Mouse (Mus musculus) lung, embryonic 14.5 days (tissue): Measurements from ENCODE around the gene Uaca. TPM values are rescaled to one million over a fixed set of nuclear protein-coding genes. Genes with fewer than 3 reads are reported as not detected.
A peak's percentile ranks its signal among the peaks of the same experiment; 100 is the strongest.

Source experiments
- ATAC-seq: fragments of 200-750 bp; cut with Nextera tagmentation; 2 replicates; pipeline ENCODE4 v1.8.0; 2017; ENCODE audit warnings: mild to moderate bottlenecking, moderate TSS enrichment, moderate library complexity; ENCODE audit not compliant: insufficient read depth
- DNase-seq: peaks from one replicate; pipeline ENCODE4 v3.0.0-alpha.2; 2015
- H3K27ac ChIP-seq: fragments of 300-500 bp; sonication (generic); 2 replicates; pipeline ENCODE4 v1.5.1; 2014; ENCODE audit warnings: low read depth, mild to moderate bottlenecking, moderate library complexity
- H3K27me3 ChIP-seq: fragments of 300-500 bp; sonication (generic); 2 replicates; pipeline ENCODE4 v1.6.1; 2014; ENCODE audit warnings: low read length, control low read depth; ENCODE audit not compliant: insufficient read depth
- H3K36me3 ChIP-seq: fragments of 300-500 bp; sonication (generic); 2 replicates; pipeline ENCODE4 v1.6.1; 2014; ENCODE audit warnings: control low read depth; ENCODE audit not compliant: insufficient read depth
- H3K4me1 ChIP-seq: fragments of 300-500 bp; sonication (generic); 2 replicates; pipeline ENCODE4 v1.6.1; 2014; ENCODE audit warnings: antibody characterized with exemption, control low read depth; ENCODE audit not compliant: insufficient read depth
- H3K4me2 ChIP-seq: fragments of 300-500 bp; sonication (generic); 2 replicates; pipeline ENCODE4 v1.6.1; 2014; ENCODE audit warnings: mild to moderate bottlenecking
- H3K4me3 ChIP-seq: fragments of 300-500 bp; sonication (generic); 2 replicates; pipeline ENCODE4 v1.5.1; 2014; ENCODE audit warnings: low read depth, low read length
- H3K9ac ChIP-seq: fragments of 300-500 bp; sonication (generic); 2 replicates; pipeline ENCODE4 v1.6.1; 2014
- H3K9me3 ChIP-seq: fragments of 300-500 bp; sonication (generic); 2 replicates; pipeline ENCODE4 v1.6.1; 2016; ENCODE audit warnings: low read depth, low read length, control low read depth
- CTCF ChIP-seq: IDR thresholded peaks from 2 replicates; pipeline ENCODE4 v1.5.1; 2016; ENCODE audit warnings: antibody characterized with exemption, low read depth
- WGBS: fragments of 180-500 bp; shearing (Covaris S2); extraction: QIAGEN DNeasy Blood & Tissue Kit; methylation state at CpG from one replicate; pipeline ENCODE4 v1.1.7; 2014; 5-methylcytosine and 5-hydroxymethylcytosine counted together
- polyA plus RNA-seq: library from polyadenylated mRNA; unstranded; fragments of >200 nt; fragmentation: Nextera tagmentation; extraction: Ambion mirVana; gene quantifications from 2 replicates; pipeline ENCODE4 v1.2.1, GENCODE M21; 2014

Gene Uaca
- 16.1 and 28.3 TPM in 2 replicates for polyA plus RNA-seq

DNA sequence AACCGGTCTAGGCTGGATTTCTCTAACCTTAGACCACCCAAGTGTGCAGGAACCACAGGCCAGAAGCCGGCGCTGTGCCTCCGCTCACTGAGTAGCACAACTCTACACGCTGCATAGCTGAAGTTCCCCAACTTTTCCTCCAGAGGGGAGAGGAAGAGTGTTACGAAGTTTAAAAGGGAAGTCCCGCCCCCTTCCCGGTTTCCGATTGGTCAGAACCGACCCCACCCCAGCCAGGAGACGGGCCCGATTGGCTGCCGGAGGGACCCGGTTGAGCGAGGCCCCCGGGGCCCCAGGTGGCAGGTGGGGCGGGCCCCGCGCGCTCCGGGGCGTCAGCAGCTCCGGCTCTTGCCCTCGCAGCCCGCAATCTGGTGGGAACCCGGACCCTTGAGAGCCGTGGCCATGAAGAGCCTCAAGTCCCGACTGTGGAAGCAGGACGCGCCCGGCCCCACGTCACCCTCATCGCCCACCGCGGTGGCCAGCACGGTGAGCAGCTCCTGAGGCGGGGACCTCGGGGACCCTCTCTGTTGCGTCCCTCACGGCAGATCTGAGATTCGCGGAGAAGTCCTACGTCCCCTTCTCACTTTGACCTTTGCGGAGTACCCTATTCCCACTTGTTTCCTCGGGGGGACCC, at the start of gene Uaca:
TSS of gene Uaca (plus strand) at position 333 of the 631 bp plus-strand sequence.
- peak; percentile 79 for TF ChIP-seq CTCF
- Histone ChIP-seq H3K4me3 (peak within 1 kb of the TSS; percentile 86), H3K27me3 (no peaks in the 10 kb centered on the region), H3K4me2 (peak within 1 kb of the TSS; percentile 91), H3K27ac (peak within 1 kb of the TSS; percentile 94), H3K9me3 (no peaks in the 10 kb centered on the region), H3K9ac (peak within 1 kb of the TSS; percentile 79), H3K36me3 (no peaks in the 10 kb centered on the region), H3K4me1 (peaks cover 8% of the 10 kb centered on the region; the same call in 1 of the 2 replicates)
- DNase-seq (peak; percentile 98), ATAC-seq (peak; percentile 96)
- WGBS, result under 1% methylated on average over 45 of the region's 45 CpGs

DNA sequence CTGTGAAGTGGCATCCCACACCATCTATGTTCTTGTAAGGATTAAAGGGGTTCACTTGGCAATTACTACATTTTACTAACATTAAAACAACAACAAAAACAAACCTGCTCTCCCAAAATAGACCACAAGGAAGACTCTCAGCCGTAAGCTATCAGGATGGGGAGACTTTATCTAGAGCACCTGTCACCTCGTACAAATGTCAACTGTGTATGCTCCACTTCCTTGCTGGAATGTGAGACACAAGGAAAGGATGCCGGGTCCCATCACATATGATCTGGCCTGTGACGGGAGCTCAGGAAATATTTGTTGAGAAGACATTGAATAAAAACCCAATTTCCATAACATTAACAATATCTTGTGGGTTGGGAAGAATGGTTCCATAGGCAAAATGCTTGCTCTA, 49.4 kb upstream of the Uaca start:
- no peak overlapping the region for H3K4me2 ChIP-seq
- ATAC-seq (no peak), DNase-seq (no peak)
- TF ChIP-seq CTCF, result no peak
- 41% methylated on average over 4 of the region's 4 CpGs for WGBS
- no peak overlapping the region for H3K9ac ChIP-seq
- no peaks in the 10 kb centered on the region for H3K9me3 ChIP-seq
- no peak overlapping the region for H3K4me3 ChIP-seq
- no peaks in the 10 kb centered on the region for H3K36me3 ChIP-seq
- H3K27ac ChIP-seq, result no peak overlapping the region
- H3K4me1 ChIP-seq, result peaks cover 17% of the 10 kb centered on the region; the same call in 1 of the 2 replicates
- H3K27me3 ChIP-seq, result no peaks in the 10 kb centered on the region

DNA sequence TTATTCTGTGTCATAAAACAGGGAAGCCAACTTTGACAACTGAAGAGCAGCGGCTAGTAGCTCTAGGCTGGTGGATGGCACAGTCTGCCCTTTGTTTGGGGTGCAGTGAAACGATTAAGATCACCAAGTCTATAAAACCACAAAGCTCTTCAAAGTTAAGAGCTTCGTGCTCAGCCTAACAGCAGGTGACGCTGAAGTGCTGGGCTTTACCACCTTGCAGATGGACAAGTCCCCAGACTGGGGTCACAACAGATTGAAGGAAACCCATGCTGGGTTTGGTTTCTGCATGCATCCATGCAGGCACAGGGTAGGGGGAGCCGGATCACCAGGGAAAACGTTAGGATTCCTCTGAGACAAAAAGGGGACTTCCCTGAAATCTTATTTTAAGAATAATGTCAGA, 47.8 kb upstream of the Uaca start:
- Histone ChIP-seq H3K9me3 (no peaks in the 10 kb centered on the region), H3K27me3 (no peaks in the 10 kb centered on the region), H3K4me3 (no peak overlapping the region), H3K27ac (no peak overlapping the region), H3K4me2 (no peak overlapping the region), H3K9ac (no peak overlapping the region), H3K36me3 (no peaks in the 10 kb centered on the region), H3K4me1 (peaks cover 13% of the 10 kb centered on the region; the same call in 1 of the 2 replicates)
- no peak for DNase-seq
- 49% methylated on average over 6 of the region's 6 CpGs for WGBS
- TF ChIP-seq CTCF, result no peak
- no peak for ATAC-seq

- Histone ChIP-seq H3K4me3 (no peak overlapping the region), H3K36me3 (no peaks in the 10 kb centered on the region), H3K9me3 (no peaks in the 10 kb centered on the region), H3K4me1 (peaks cover 9% of the 10 kb centered on the region; the same call in 1 of the 2 replicates), H3K27me3 (no peaks in the 10 kb centered on the region), H3K4me2 (no peak overlapping the region), H3K9ac (no peak overlapping the region), H3K27ac (no peak overlapping the region)
- TF ChIP-seq CTCF, result no peak
- 86% methylated on average over 5 of the region's 5 CpGs for WGBS
- ATAC-seq, result no peak
- DNase-seq, result no peak
Observed at GRCm38 (mm10) chr9:60747672-60748071, 46.7 kb upstream of the Uaca start.

DNA sequence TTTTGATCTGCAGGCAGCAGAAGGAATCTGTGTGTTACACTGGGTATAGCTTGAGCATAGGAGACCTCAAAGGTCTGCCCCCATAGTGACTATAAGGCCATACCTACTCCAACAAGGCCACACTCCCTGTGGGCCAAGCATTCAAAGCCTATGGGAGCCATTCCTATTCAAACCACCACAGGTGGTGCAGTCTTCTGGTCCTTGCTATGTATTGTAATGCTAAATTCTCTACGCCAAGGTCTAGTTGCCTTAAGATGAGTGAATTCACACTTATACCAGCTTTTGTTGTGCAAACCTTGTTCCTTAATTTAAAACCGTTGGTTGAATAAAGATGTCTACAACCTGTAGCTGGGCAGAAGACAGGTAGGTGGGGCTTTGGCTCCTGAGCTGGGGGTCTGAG, 46.2 kb upstream of the Uaca start:
- H3K9ac ChIP-seq, result no peak overlapping the region
- no peak for ATAC-seq
- 81% methylated on average over 2 of the region's 2 CpGs for WGBS

DNA sequence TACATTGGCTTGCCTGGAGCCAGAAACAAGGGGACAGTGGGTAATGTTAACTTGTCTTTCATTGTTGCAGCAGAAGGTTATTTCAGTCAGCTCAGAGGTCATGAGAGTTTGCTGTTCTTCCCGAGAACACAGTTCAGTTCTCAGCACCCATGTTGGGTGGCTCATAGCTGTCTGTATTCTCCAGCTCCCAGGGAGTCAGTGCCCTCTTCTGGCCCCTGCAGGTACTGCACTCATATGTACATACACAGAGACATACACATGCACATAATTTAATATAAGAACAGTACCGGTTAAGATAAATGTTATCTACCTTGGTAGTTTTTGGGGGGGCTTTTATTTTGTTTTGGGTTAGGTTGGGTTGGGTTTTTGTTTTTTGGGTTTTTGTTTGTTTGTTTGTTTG, 45.2 kb upstream of the Uaca start:
- Histone ChIP-seq H3K27ac (no peak overlapping the region), H3K27me3 (no peaks in the 10 kb centered on the region), H3K9ac (no peak overlapping the region), H3K4me1 (0 out of 2 replicates have a peak, but pooled peaks cover 3% of the 10 kb centered on the region), H3K36me3 (no peaks in the 10 kb centered on the region), H3K4me2 (no peak overlapping the region), H3K4me3 (no peak overlapping the region), H3K9me3 (no peaks in the 10 kb centered on the region)
- DNase-seq (no peak), ATAC-seq (no peak)
- WGBS, result 85% methylated on average over 2 of the region's 2 CpGs
- peak; percentile 47 for TF ChIP-seq CTCF

More for the DNA sequence above, 46.2 kb upstream of the Uaca start:
- Histone ChIP-seq H3K27me3 (no peaks in the 10 kb centered on the region), H3K4me1 (0 out of 2 replicates have a peak, but pooled peaks cover 8% of the 10 kb centered on the region), H3K9me3 (no peaks in the 10 kb centered on the region), H3K36me3 (no peaks in the 10 kb centered on the region), H3K4me3 (no peak overlapping the region), H3K4me2 (no peak overlapping the region), H3K27ac (no peak overlapping the region)
- TF ChIP-seq CTCF, result no peak
- DNase-seq, result no peak

DNA sequence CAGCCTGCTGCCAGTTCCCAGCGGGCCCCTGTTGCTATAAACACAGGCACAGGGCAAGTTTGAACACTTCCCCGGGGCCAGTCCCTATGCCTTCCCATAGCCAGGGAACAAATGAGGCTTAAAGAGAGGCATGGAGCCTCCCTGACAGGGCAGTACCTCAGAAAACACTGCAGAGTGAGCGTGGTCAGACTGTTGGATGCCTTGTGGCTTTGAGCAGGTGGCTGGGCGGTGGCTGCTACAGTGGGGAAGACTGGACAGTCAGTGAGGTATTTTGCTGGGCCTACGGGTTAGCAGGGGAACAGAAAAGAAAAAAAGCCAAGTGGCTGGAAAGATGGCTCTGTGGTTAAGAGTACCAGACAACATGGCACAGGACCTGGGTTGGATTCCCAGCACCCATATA, 43.2 kb upstream of the Uaca start:
- H3K4me2 ChIP-seq, result no peak overlapping the region
- 80% methylated on average over 5 of the region's 5 CpGs for WGBS
- H3K27ac ChIP-seq, result no peak overlapping the region
- TF ChIP-seq CTCF, result no peak
- H3K4me3 ChIP-seq, result no peak overlapping the region
- no peaks in the 10 kb centered on the region for H3K36me3 ChIP-seq
- no peaks in the 10 kb centered on the region for H3K27me3 ChIP-seq
- H3K9ac ChIP-seq, result no peak overlapping the region
- no peaks in the 10 kb centered on the region for H3K9me3 ChIP-seq
- ATAC-seq, result no peak
- DNase-seq, result no peak
- H3K4me1 ChIP-seq, result no peaks in the 10 kb centered on the region
